Mouse (Mus musculus) gastrocnemius, postnatal 14 days (tissue): ENCODE results near the gene Ulk4. TPM values are rescaled to one million over a fixed set of nuclear protein-coding genes. Genes with fewer than 3 reads are reported as not detected.

ENCODE experiments used
- DNase-seq: peaks from one replicate; pipeline ENCODE4 v3.0.0; 2021; ENCODE audit warnings: mixed read lengths
- intact Hi-C: fragments of 180-260 bp; cut with DNase I; formaldehyde crosslinking; loops from one replicate; pipeline ENCODE4 v1.15.1; 2025; ENCODE audit warnings: low total_unique reads
- long read RNA-seq, 2 experiments: library from polyadenylated mRNA; stranded (forward); transcript quantifications; one replicate each; pipeline ENCODE4 v2.0.0; 2021
- total RNA-seq, 2 experiments: library from RNA; stranded (reverse); gene quantifications; 2 replicates each; pipeline ENCODE4 v1.2.3; 2021

Ulk4 gene
- total RNA-seq: under 1 TPM; 0.31 to 0.41 TPM
- long read RNA-seq, experiment 1, partial matches to known transcripts: 0 of 1 reads
- long read RNA-seq, experiment 1, other reads (novel, unspliced or antisense): 1 of 1 reads
- long read RNA-seq, experiment 2: 0 reads

GRCm38 (mm10) chr9:121277118-121278060 lies at the start of gene Ulk4:
Gene Ulk4, minus strand, starts transcription at chr9:121277197.
- intact Hi-C loops: no loop called here
- DNase-seq: peak; percentile 92

GRCm38 (mm10) chr9:121322034-121322433 lies 45.0 kb upstream of the Ulk4 start:
- intact Hi-C loops: no loop called here
- DNase-seq: no peak

- intact Hi-C loops: no loop called here
- no peak for DNase-seq
These were observed 44.1 kb upstream of the Ulk4 start for GRCm38 (mm10) chr9:121321118-121321517.

GRCm38 (mm10) chr9:121320433-121320832 lies 43.4 kb upstream of the Ulk4 start:
- no peak for DNase-seq
- intact Hi-C loops: no loop called here

- intact Hi-C loops: no loop called here
- DNase-seq: no peak
These were observed 42.4 kb upstream of the Ulk4 start for GRCm38 (mm10) chr9:121319323-121319966.

- intact Hi-C loops: no loop called here
- DNase-seq: peak; percentile 74
These were observed 39.8 kb upstream of the Ulk4 start for GRCm38 (mm10) chr9:121316621-121317405.

- intact Hi-C loops: no loop called here
- DNase-seq: no peak
These were observed 39.1 kb upstream of the Ulk4 start for GRCm38 (mm10) chr9:121315901-121316595.

GRCm38 (mm10) chr9:121314541-121315152 lies 37.6 kb upstream of the Ulk4 start:
- DNase-seq: peak; percentile 59
- intact Hi-C loops: no loop called here

- intact Hi-C loops: no loop called here
- peak; percentile 92 for DNase-seq
These were observed 36.8 kb upstream of the Ulk4 start for GRCm38 (mm10) chr9:121313656-121314374.

GRCm38 (mm10) chr9:121312237-121312891 lies 35.4 kb upstream of the Ulk4 start:
- DNase-seq: no peak
- intact Hi-C loops: no loop called here

GRCm38 (mm10) chr9:121311846-121312236 lies 34.8 kb upstream of the Ulk4 start:
- intact Hi-C loops: no loop called here
- no peak for DNase-seq

GRCm38 (mm10) chr9:121310501-121310900 lies 33.5 kb upstream of the Ulk4 start:
- DNase-seq: no peak
- intact Hi-C loops: no loop called here

GRCm38 (mm10) chr9:121309287-121309686 lies 32.3 kb upstream of the Ulk4 start:
- intact Hi-C loops: no loop called here
- no peak for DNase-seq

- intact Hi-C loops: no loop called here
- DNase-seq: peak; percentile 1
These were observed 28.5 kb upstream of the Ulk4 start for GRCm38 (mm10) chr9:121305456-121305855.

- intact Hi-C loops: loop anchor here (5.0 kb wide), 1 partner anchor 53 kb away; no protein-coding TSS in a partner anchor
- DNase-seq: no peak
These were observed 27.5 kb upstream of the Ulk4 start for GRCm38 (mm10) chr9:121304520-121304919.

- intact Hi-C loops: loop anchor here (5.0 kb wide), 1 partner anchor 54 kb away; no protein-coding TSS in a partner anchor
- no peak for DNase-seq
These were observed 26.8 kb upstream of the Ulk4 start for GRCm38 (mm10) chr9:121303748-121304147.

GRCm38 (mm10) chr9:121303086-121303485 lies 26.1 kb upstream of the Ulk4 start:
- DNase-seq: no peak
- intact Hi-C loops: loop anchor here (5.0 kb wide), 1 partner anchor 54 kb away; no protein-coding TSS in a partner anchor
